Mouse (Mus musculus) lung, adult 2 months (tissue): ENCODE measurements around the gene Pcbp1. TPM values are rescaled to one million over a fixed set of nuclear protein-coding genes. Genes with fewer than 3 reads are reported as not detected.
"Not testable (repeated sequence)": the region's sequence is repeated elsewhere in the genome, so short reads cannot be mapped to it uniquely, and the experiment has no call there.

Experiments
- DNase-seq: peaks from one replicate; pipeline ENCODE4 v3.0.0; 2022
- H3K4me1 ChIP-seq: fragments of 200-500 bp; 2 replicates; pipeline ENCODE4 v1.6.1; 2011; ENCODE audit warnings: low read length; ENCODE audit not compliant: control insufficient read depth, insufficient read depth
- H3K4me3 ChIP-seq: fragments of 200-500 bp; replicated peaks from 2 replicates; pipeline ENCODE3; 2011; ENCODE audit warnings: low read depth, mild to moderate bottlenecking, control low read depth, low read length; ENCODE audit errors: extremely low read depth
- CTCF ChIP-seq: fragments of 200-500 bp; IDR thresholded peaks from 2 replicates; pipeline ENCODE4 v1.5.1; 2011; ENCODE audit warnings: mild to moderate bottlenecking, low read length, control low read depth; ENCODE audit not compliant: insufficient read depth
- POLR2A ChIP-seq: fragments of 200-500 bp; IDR thresholded peaks from 2 replicates; pipeline ENCODE4 v1.6.1; 2011; ENCODE audit warnings: low read depth, mild to moderate bottlenecking, control low read depth, low read length, borderline replicate concordance; ENCODE audit errors: extremely low read depth
- WGBS: fragments of 180-500 bp; shearing (Covaris S2); methylation state at CpG from one replicate; pipeline ENCODE4 v1.1.7; 2018; 5-methylcytosine and 5-hydroxymethylcytosine counted together
- polyA plus RNA-seq: library from polyadenylated mRNA; depleted of rRNA; stranded (reverse); fragments of >200 nt; gene quantifications from 2 replicates; pipeline ENCODE4 v1.2.3, GENCODE M21; 2012; rRNA removed

The Pcbp1 gene
- polyA plus RNA-seq, result 161 TPM in 2 replicates

DNA sequence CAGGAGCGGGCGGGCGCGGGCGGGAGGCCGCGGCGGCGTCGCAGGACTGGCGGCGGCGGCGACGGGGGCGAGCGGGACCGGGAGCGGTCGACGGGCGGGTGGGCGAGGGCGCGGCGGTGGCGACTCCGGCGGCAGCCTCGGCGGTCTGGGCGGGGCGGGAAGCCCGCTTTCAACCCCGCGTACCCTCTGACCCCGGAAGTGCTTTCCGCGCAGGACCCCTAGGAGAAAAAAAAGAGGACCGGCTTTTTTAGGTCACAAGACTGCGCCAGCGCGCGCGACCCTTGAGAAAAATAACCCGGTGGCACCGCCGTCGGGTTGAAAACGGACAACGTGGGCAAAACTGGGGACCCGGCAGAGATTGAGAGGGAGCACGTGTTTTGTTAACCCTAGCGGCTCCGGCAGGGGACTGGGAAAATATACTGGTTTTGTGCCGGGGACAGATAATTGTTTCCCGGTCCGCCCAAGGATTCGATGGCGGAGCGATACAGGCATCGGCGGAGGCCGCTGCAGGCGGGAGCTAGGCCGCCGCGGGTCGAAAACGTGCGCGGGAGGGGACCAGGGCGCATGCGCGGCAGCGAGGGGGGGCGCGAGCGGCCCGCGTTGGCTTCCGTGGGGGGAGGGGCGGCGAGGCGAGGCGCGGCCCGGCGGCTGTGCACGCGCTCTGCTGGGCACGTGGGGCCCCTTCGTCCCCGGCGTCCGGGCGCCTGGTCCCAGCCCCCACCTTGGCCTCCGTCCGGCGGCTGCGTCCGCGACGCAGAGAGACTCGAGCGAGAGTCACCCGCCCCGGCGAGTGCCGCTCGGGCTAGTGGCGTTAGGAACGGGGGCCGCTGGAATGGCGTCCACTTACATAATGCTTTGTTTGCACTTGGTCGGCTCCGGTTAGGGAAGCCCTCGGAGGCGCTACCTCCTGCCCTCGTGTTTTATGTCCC is at the start of gene Pcbp1:
Pcbp1 (minus strand) TSS at position 290 of the 929 bp plus-strand sequence.
- TF ChIP-seq CTCF (no peak), POLR2A (peak; percentile 70; the same call in 1 of the 2 replicates)
- Histone ChIP-seq H3K4me3 (peak within 1 kb of the TSS; percentile 96), H3K4me1 (peaks cover 9% of the 10 kb centered on the region; the same call in 1 of the 2 replicates)
- DNase-seq, result peak; percentile 95
- 1% methylated on average over 103 of the region's 120 CpGs for WGBS

DNA sequence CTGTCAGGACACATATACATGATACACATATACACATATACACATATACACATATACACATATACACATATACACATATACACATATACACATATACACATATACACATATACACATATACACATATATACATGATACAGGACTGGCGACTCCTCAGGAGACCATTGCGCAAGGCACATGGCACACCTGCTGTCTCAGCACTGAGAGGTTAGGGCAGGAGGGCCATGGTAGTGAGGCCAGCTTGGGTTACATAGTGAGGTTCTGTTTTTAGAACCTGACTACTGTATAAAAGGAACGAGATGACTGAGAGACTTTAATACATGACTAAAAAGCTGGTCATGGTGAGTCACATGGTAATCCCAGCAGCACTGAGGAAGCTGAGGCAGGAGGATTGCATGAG is 48.4 kb upstream of the Pcbp1 start:
- WGBS, result 93% methylated on average over 3 of the region's 3 CpGs
- Histone ChIP-seq H3K4me3 (no peak overlapping the region), H3K4me1 (peaks cover 7% of the 10 kb centered on the region)
- TF ChIP-seq POLR2A (no peak), CTCF (no peak)
- no peak for DNase-seq

GRCm38 (mm10) chr6:86570830-86571229 is 44.7 kb upstream of the Pcbp1 start:
- Histone ChIP-seq H3K4me1 (peaks cover 5% of the 10 kb centered on the region), H3K4me3 (no peak overlapping the region)
- no peak for DNase-seq
- TF ChIP-seq CTCF, result no peak
- no peak for TF ChIP-seq POLR2A
- WGBS, result 31% methylated on average over 9 of the region's 9 CpGs

- 35% methylated on average over 3 of the region's 3 CpGs for WGBS
- Histone ChIP-seq H3K4me3 (no peak overlapping the region), H3K4me1 (peaks cover 5% of the 10 kb centered on the region)
- TF ChIP-seq POLR2A (no peak), CTCF (no peak)
- peak; percentile 38 for DNase-seq
Observed at GRCm38 (mm10) chr6:86569461-86569820, 43.3 kb upstream of the Pcbp1 start.

- H3K4me3 ChIP-seq, result no peak overlapping the region
- 30% methylated on average over 3 of the region's 3 CpGs for WGBS
- DNase-seq, result no peak
- H3K4me1 ChIP-seq, result peaks cover 5% of the 10 kb centered on the region
- TF ChIP-seq POLR2A, result no peak
- no peak for TF ChIP-seq CTCF
Observed at GRCm38 (mm10) chr6:86568816-86569460, 42.8 kb upstream of the Pcbp1 start.

- peaks cover 5% of the 10 kb centered on the region for H3K4me1 ChIP-seq
- H3K4me3 ChIP-seq, result no peak overlapping the region
- TF ChIP-seq CTCF (no peak), POLR2A (no peak)
- WGBS, result 92% methylated on average over 2 of the region's 2 CpGs
- DNase-seq, result no peak
Observed at GRCm38 (mm10) chr6:86565782-86566181, 39.7 kb upstream of the Pcbp1 start.

- WGBS, result 82% methylated on average over 1 of the region's 1 CpGs
- not testable (repeated sequence) for H3K4me1 ChIP-seq, DNase-seq, H3K4me3 ChIP-seq
Observed at GRCm38 (mm10) chr6:86557182-86557581, 31.1 kb upstream of the Pcbp1 start.

GRCm38 (mm10) chr6:86556345-86557058 is 30.4 kb upstream of the Pcbp1 start:
- 68% methylated on average over 3 of the region's 3 CpGs for WGBS
- peaks cover 3% of the 10 kb centered on the region; the same call in 1 of the 2 replicates for H3K4me1 ChIP-seq
- no peak for DNase-seq
- no peak overlapping the region for H3K4me3 ChIP-seq
- TF ChIP-seq POLR2A, result no peak
- no peak for TF ChIP-seq CTCF

DNA sequence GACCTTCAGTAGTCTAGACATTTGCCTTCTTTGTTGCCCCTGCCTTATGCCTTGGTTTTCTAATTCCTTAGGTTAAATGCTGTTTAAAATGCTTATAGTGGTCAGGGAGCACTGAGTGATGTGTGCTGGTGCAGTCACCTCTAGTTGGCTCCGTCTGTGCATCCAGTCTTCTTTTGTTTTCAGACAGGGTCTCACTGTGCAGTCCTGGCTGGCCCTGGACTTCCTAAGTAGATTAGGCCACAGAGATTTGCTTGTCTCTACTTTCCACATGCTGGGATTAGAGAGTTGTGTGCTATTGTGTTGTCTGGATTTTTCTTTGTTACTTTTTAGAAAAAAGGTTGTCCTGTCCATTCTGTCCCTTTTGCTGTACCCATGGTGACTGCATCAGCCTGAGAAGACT is 24.5 kb upstream of the Pcbp1 start:
- no peak for TF ChIP-seq CTCF
- no peak for TF ChIP-seq POLR2A
- Histone ChIP-seq H3K4me3 (no peak overlapping the region), H3K4me1 (peaks cover 3% of the 10 kb centered on the region; the same call in 1 of the 2 replicates)
- 87% methylated on average over 1 of the region's 1 CpGs for WGBS
- no peak for DNase-seq
